Mouse (Mus musculus) gastrocnemius, adult 8-10 months (tissue): ENCODE results near the gene Vmn2r56. TPM values are rescaled to one million over a fixed set of nuclear protein-coding genes. Genes with fewer than 3 reads are reported as not detected.
"Not testable (repeated sequence)": the region's sequence is repeated elsewhere in the genome, so short reads cannot be mapped to it uniquely, and the experiment has no call there.

Source experiments
- DNase-seq, 2 experiments: peaks; one replicate each; pipeline ENCODE4 v3.0.0; 2022; ENCODE audit warnings: low spot score in 2 of 2
- total RNA-seq, 4 experiments: library from RNA; stranded (reverse); gene quantifications; 2 replicates each; pipeline ENCODE4 v1.2.4; 2022

Gene Vmn2r56
- not detected for total RNA-seq

GRCm38 (mm10) chr7:12734904-12735303, at the start of gene Vmn2r56:
Vmn2r56 (minus strand) TSS chr7:12735004.
- DNase-seq, result no peak

GRCm38 (mm10) chr7:12780151-12780830, 45.5 kb upstream of the Vmn2r56 start:
- peak in 1 of 2 experiments; percentile 25 for DNase-seq

GRCm38 (mm10) chr7:12779782-12780150, 45.0 kb upstream of the Vmn2r56 start:
- no peak for DNase-seq

GRCm38 (mm10) chr7:12779141-12779540, 44.3 kb upstream of the Vmn2r56 start:
- DNase-seq, result no peak

- DNase-seq, result peak in 1 of 2 experiments; percentile 50
These were observed 39.8 kb upstream of the Vmn2r56 start for GRCm38 (mm10) chr7:12774606-12775005.

GRCm38 (mm10) chr7:12774111-12774510, 39.3 kb upstream of the Vmn2r56 start:
- DNase-seq, result no peak

GRCm38 (mm10) chr7:12749431-12750198, 14.8 kb upstream of the Vmn2r56 start:
- DNase-seq, result no peak

GRCm38 (mm10) chr7:12684903-12685302, 49.9 kb downstream of the Vmn2r56 start, which contains the start of gene Vmn2r55:
Vmn2r55 (minus strand) TSS chr7:12685003.
- DNase-seq, result not testable (repeated sequence)

GRCm38 (mm10) chr7:12640219-12640618, 94.6 kb downstream of the Vmn2r56 start, which contains the start of gene Vmn2r54:
Vmn2r54 (minus strand) TSS chr7:12640319.
- DNase-seq, result not testable (repeated sequence)

Other genes with a start within 250 kb of the Vmn2r56 start
- not detected for gene 2900092C05Rik, start 222.5 kb downstream of the Vmn2r56 start, total RNA-seq
- under 1 TPM in 1 of 4 experiments, not detected in 3; 0.02 TPM for gene Vmn2r53, start 126.2 kb downstream of the Vmn2r56 start, total RNA-seq
- not detected for gene Vmn2r54, start 94.7 kb downstream of the Vmn2r56 start, total RNA-seq
- not detected for gene Vmn2r55, start 50.0 kb downstream of the Vmn2r56 start, total RNA-seq
- 1 to 10 TPM in 2 of 4 experiments, under 1 TPM in 2; 0.46 to 1.3 (median 0.86) TPM for gene Zscan18, start 68.6 kb upstream of the Vmn2r56 start, total RNA-seq
- gene Zfp329, start 83.9 kb upstream of the Vmn2r56 start, total RNA-seq, result 1 to 10 TPM; 2.9 to 5.8 (median 4.5) TPM
- 10 to 100 TPM; 11.9 to 17.2 (median 13.9) TPM for gene Zfp110, start 99.8 kb upstream of the Vmn2r56 start, total RNA-seq
- gene Zfp128, start 146.2 kb upstream of the Vmn2r56 start, total RNA-seq, result 1 to 10 TPM; 1.7 to 2.2 (median 2.1) TPM
- gene Zscan22, start 162.8 kb upstream of the Vmn2r56 start, total RNA-seq, result 1 to 10 TPM; 3.2 to 3.7 (median 3.4) TPM
- 100 to 1,000 TPM; 635 to 741 (median 657) TPM for gene Rps5, start 187.3 kb upstream of the Vmn2r56 start, total RNA-seq
- under 1 TPM; 0.19 to 0.51 (median 0.42) TPM for gene Rnf225, start 192.4 kb upstream of the Vmn2r56 start, total RNA-seq
- gene Zfp324, start 230.8 kb upstream of the Vmn2r56 start, total RNA-seq, result 1 to 10 TPM; 1.3 to 2.7 (median 1.6) TPM
- gene Zfp446, start 242.8 kb upstream of the Vmn2r56 start, total RNA-seq, result 1 to 10 TPM; 1.1 to 2.3 (median 2.2) TPM